Mouse (Mus musculus) MN1 (cell line): ENCODE results near the gene Abcc5.

Experiments used
- DNase-seq: peaks from one replicate; pipeline ENCODE4 v3.0.0-alpha.2; 2016; ENCODE audit warnings: low spot score

Gene Abcc5

GRCm38 (mm10) chr16:20359643-20360295 lies 66.4 kb downstream of the Abcc5 start:
- no peak for DNase-seq

- no peak for DNase-seq
Observed at GRCm38 (mm10) chr16:20357837-20358236, 68.4 kb downstream of the Abcc5 start.

- no peak for DNase-seq
Observed at GRCm38 (mm10) chr16:20354762-20355161, 71.4 kb downstream of the Abcc5 start.

- DNase-seq: no peak
Observed at GRCm38 (mm10) chr16:20354011-20354410, 72.2 kb downstream of the Abcc5 start.

- DNase-seq: no peak
Observed at GRCm38 (mm10) chr16:20345464-20345863, 80.7 kb downstream of the Abcc5 start.

GRCm38 (mm10) chr16:20338616-20339015 lies 87.6 kb downstream of the Abcc5 start:
- no peak for DNase-seq

GRCm38 (mm10) chr16:20334918-20335317 lies 91.3 kb downstream of the Abcc5 start:
- DNase-seq: no peak

- DNase-seq: no peak
Observed at GRCm38 (mm10) chr16:20328306-20328705, 97.9 kb downstream of the Abcc5 start.

- no peak for DNase-seq
Observed at GRCm38 (mm10) chr16:20325286-20325685, 100.9 kb downstream of the Abcc5 start, which contains the start of gene Cyp2ab1. Gene Cyp2ab1 (minus strand): TSS chr16:20325404.

- no peak for DNase-seq
Observed at GRCm38 (mm10) chr16:20323907-20324306, 102.3 kb downstream of the Abcc5 start.

- DNase-seq: no peak
Observed at GRCm38 (mm10) chr16:20322274-20322673, 103.9 kb downstream of the Abcc5 start.

- no peak for DNase-seq
Observed at GRCm38 (mm10) chr16:20316770-20317169, 109.4 kb downstream of the Abcc5 start.

GRCm38 (mm10) chr16:20315266-20315665 lies 110.9 kb downstream of the Abcc5 start:
- DNase-seq: no peak

GRCm38 (mm10) chr16:20312272-20312671 lies 113.9 kb downstream of the Abcc5 start:
- DNase-seq: no peak

- DNase-seq: peak; percentile 95
Observed at GRCm38 (mm10) chr16:20301770-20302649, 124.2 kb downstream of the Abcc5 start, which contains the start of gene Parl. Gene Parl (minus strand): TSS chr16:20302387.

- DNase-seq: no peak
Observed at GRCm38 (mm10) chr16:20300076-20300475, 126.1 kb downstream of the Abcc5 start.
